ENCODE assay signal across 31 mouse cellular contexts in the genomic region with DNA sequence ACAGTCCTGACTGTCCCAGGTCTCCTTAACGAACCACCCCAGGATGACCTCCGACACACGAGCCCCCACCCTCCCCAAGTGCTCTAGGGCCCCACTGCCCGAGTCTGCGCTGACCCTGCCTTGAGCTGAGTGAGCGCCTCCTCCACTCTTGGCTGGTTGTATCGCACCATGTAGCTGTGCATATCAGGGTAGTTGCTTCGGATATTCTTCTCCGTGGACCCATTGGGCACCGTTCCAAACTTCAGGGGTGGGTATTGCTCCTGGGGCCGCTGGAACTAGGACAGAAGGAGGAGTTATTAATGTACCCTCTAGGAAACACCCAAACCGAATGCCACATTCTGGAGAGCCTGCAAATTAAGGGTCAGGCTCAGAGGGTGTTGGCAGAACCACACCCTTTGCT. TPM values are rescaled to one million over a fixed set of nuclear protein-coding genes. Genes with fewer than 3 reads are reported as not detected.
"Had no signal": no experiment of that assay in that cellular context is flagged by ENCODE, and none has a peak within 500 bp of the region (broad histone marks: within the 10 kb centered on the region; RNA-seq: fewer than 3 reads in every experiment).

No protein-coding gene starts in this region.

- H3K27ac ChIP-seq: limb, embryonic 10.5 days; limb, embryonic 12.5 days; limb, embryonic 13.5 days; limb, embryonic 15.5 days; liver, embryonic 12.5 days; liver, embryonic 13.5 days; liver, embryonic 14.5 days; liver, embryonic 15.5 days; lung, embryonic 15.5 days; macrophage; midbrain, embryonic 10.5 days; midbrain, embryonic 12.5 days; midbrain, embryonic 13.5 days; midbrain, embryonic 15.5 days had no signal

- H3K4me3 ChIP-seq: limb, embryonic 10.5 days; limb, embryonic 12.5 days; limb, embryonic 13.5 days; limb, embryonic 15.5 days; liver, embryonic 12.5 days; liver, embryonic 13.5 days; liver, embryonic 15.5 days; lung, embryonic 15.5 days; megakaryocyte, embryonic 14.5 days; midbrain, embryonic 10.5 days; midbrain, embryonic 12.5 days; midbrain, embryonic 13.5 days; midbrain, embryonic 15.5 days; myocyte had no signal

- DNase-seq: left cerebral cortex, postnatal 4 days; liver; liver, embryonic 13.5 days; liver, postnatal 0 days; lung, adult 18-20 months; lung, adult 2 months; lung, embryonic 14.5 days; lung, postnatal 10 days; lung, postnatal 14 days; lung, postnatal 36 days; lung, postnatal 4 days; midbrain, embryonic 14.5 days had no signal

RNA-seq across cellular contexts. Expression of gene Grin2d, which starts 25.1 kb away (rescaled TPM):
- total RNA-seq: monocyte, adult 5-6 weeks had no signal

RNA-seq across cellular contexts. Expression of gene Kcnj14, which starts 28.5 kb away (rescaled TPM):
- total RNA-seq: liver, adult 2 months; megakaryocyte, adult 5-6 weeks; megakaryocyte-erythroid progenitor cell, adult 5-6 weeks; monocyte, adult 5-6 weeks had no signal
